Mouse (Mus musculus): ENCODE measurements around the gene Casp2. TPM values are rescaled to one million over a fixed set of nuclear protein-coding genes. Genes with fewer than 3 reads are reported as not detected.

Gene Casp2
- polyA plus RNA-seq (2014; fragmentation: Nextera tagmentation; extraction: Ambion mirVana), result 78.3 and 82.6 TPM in 2 replicates

DNA sequence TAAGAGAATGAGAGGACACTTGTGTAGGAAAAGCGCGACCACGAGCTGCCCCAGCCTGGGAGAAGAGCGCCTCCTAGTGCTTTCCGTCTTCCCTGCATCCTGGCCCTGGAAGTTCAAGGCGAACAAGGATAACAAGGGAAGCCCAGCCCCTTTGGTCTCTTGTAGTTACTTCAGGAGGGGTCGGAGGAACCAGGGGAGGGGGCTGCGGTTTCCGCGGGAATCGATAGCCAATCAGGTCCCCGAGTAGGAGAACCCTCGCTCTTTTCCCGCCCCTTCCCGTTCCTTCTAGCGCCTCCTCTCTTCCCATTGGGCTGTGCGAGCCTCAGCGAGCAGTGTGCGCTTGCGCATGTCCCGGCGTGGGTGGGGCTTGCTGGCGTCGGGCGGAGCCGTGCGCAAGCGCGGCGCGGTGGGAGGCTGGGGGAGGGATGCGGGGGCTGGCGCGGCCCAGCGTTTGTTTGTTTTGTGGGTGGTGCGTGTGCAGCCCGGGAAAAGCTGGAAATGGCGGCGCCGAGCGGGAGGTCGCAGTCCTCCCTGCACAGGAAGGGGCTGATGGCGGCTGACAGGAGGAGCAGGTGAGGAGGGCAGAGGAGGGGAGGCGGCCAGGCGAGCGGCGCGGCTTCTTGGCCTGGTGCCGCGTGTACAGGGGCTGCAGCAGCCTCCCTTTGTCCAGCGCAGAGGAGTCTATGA lies at the start of gene Casp2:
Gene Casp2 (plus strand): TSS at position 360 of the 687 bp plus-strand sequence.
- Histone ChIP-seq H3K27me3 (ENCODE audit: control insufficient read depth, insufficient read depth, low read length) (no peaks in the 10 kb centered on the region), H3K27ac (replicated peaks; ENCODE audit: low read depth, low read length) (peak within 1 kb of the TSS; percentile 68), H3K9me3 (ENCODE audit: control insufficient read depth, low read length) (no peaks in the 10 kb centered on the region), H3K4me1 (ENCODE audit: control insufficient read depth, insufficient read depth, low read length) (no peaks in the 10 kb centered on the region), H3K4me2 (ENCODE audit: low read depth, severe bottlenecking) (peak within 1 kb of the TSS; percentile 61), H3K36me3 (ENCODE audit: control insufficient read depth, insufficient read depth, low read length) (peaks cover 12% of the 10 kb centered on the region; the same call in 1 of the 2 replicates), H3K4me3 (ENCODE audit: low read depth, low read length) (peak within 1 kb of the TSS; percentile 56), H3K9ac (ENCODE audit: low read length) (peak within 1 kb of the TSS; percentile 91)
- ATAC-seq (ENCODE audit: insufficient number of reproducible peaks, low FRiP score, low TSS enrichment, low read depth), result peak; percentile 99
- under 1% methylated on average over 43 of the region's 51 CpGs for WGBS
- peak; percentile 97 for DNase-seq (ENCODE audit: low spot score)

GRCm38 (mm10) chr6:42215028-42215427 lies 49.8 kb upstream of the Casp2 start, which contains the start of gene Tas2r144:
TSS of gene Tas2r144 (plus strand) at chr6:42215328.
- H3K36me3 ChIP-seq (ENCODE audit: control insufficient read depth, insufficient read depth, low read length), result no peaks in the 10 kb centered on the region
- H3K4me3 ChIP-seq (ENCODE audit: low read depth, low read length), result no peak within 1 kb of the TSS
- ATAC-seq (ENCODE audit: insufficient number of reproducible peaks, low FRiP score, low TSS enrichment, low read depth) (no peak), DNase-seq (ENCODE audit: low spot score) (no peak)
- 85% methylated on average over 2 of the region's 2 CpGs for WGBS
- H3K9ac ChIP-seq (ENCODE audit: low read length), result no peak within 1 kb of the TSS
- no peaks in the 10 kb centered on the region for H3K4me1 ChIP-seq (ENCODE audit: control insufficient read depth, insufficient read depth, low read length)
- no peak within 1 kb of the TSS for H3K4me2 ChIP-seq (ENCODE audit: low read depth, severe bottlenecking)
- no peaks in the 10 kb centered on the region for H3K27me3 ChIP-seq (ENCODE audit: control insufficient read depth, insufficient read depth, low read length)
- H3K27ac ChIP-seq (replicated peaks; ENCODE audit: low read depth, low read length), result no peak within 1 kb of the TSS
- no peaks in the 10 kb centered on the region for H3K9me3 ChIP-seq (ENCODE audit: control insufficient read depth, low read length)

GRCm38 (mm10) chr6:42222286-42222685 lies 42.5 kb upstream of the Casp2 start:
- Histone ChIP-seq H3K4me2 (ENCODE audit: low read depth, severe bottlenecking) (no peak overlapping the region), H3K4me3 (ENCODE audit: low read depth, low read length) (no peak overlapping the region), H3K27me3 (ENCODE audit: control insufficient read depth, insufficient read depth, low read length) (no peaks in the 10 kb centered on the region), H3K9ac (ENCODE audit: low read length) (no peak overlapping the region), H3K9me3 (ENCODE audit: control insufficient read depth, low read length) (no peaks in the 10 kb centered on the region), H3K27ac (replicated peaks; ENCODE audit: low read depth, low read length) (no peak overlapping the region), H3K36me3 (ENCODE audit: control insufficient read depth, insufficient read depth, low read length) (no peaks in the 10 kb centered on the region), H3K4me1 (ENCODE audit: control insufficient read depth, insufficient read depth, low read length) (no peaks in the 10 kb centered on the region)
- ATAC-seq (ENCODE audit: insufficient number of reproducible peaks, low FRiP score, low TSS enrichment, low read depth), result no peak
- 73% methylated on average over 3 of the region's 3 CpGs for WGBS
- no peak for DNase-seq (ENCODE audit: low spot score)

DNA sequence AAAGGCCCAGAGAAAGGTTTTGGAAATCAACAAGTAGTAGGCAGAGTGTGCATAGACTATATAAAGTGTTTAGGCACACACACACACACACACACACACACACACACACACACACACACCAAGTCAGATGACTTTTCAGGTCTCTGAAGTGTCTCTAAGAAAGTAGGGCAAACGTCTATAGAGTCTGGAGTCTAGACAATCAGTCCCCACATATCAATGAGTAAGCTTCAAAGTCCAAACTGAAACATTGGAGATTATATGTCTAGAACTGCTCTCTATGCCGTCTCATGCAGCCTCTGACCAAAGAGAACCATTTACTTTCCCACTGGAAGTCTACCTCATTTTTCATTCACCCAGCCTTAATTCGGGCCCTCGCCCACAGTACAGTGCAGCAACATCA lies 39.7 kb upstream of the Casp2 start:
- no peak for ATAC-seq (ENCODE audit: insufficient number of reproducible peaks, low FRiP score, low TSS enrichment, low read depth)
- 74% methylated on average over 4 of the region's 4 CpGs for WGBS
- DNase-seq (ENCODE audit: low spot score), result no peak
- no peaks in the 10 kb centered on the region for H3K4me1 ChIP-seq (ENCODE audit: control insufficient read depth, insufficient read depth, low read length)
- no peak overlapping the region for H3K4me2 ChIP-seq (ENCODE audit: low read depth, severe bottlenecking)
- H3K9me3 ChIP-seq (ENCODE audit: control insufficient read depth, low read length), result no peaks in the 10 kb centered on the region
- no peaks in the 10 kb centered on the region for H3K36me3 ChIP-seq (ENCODE audit: control insufficient read depth, insufficient read depth, low read length)
- H3K4me3 ChIP-seq (ENCODE audit: low read depth, low read length), result no peak overlapping the region
- H3K27ac ChIP-seq (replicated peaks; ENCODE audit: low read depth, low read length), result no peak overlapping the region
- no peaks in the 10 kb centered on the region for H3K27me3 ChIP-seq (ENCODE audit: control insufficient read depth, insufficient read depth, low read length)
- H3K9ac ChIP-seq (ENCODE audit: low read length), result no peak overlapping the region

DNA sequence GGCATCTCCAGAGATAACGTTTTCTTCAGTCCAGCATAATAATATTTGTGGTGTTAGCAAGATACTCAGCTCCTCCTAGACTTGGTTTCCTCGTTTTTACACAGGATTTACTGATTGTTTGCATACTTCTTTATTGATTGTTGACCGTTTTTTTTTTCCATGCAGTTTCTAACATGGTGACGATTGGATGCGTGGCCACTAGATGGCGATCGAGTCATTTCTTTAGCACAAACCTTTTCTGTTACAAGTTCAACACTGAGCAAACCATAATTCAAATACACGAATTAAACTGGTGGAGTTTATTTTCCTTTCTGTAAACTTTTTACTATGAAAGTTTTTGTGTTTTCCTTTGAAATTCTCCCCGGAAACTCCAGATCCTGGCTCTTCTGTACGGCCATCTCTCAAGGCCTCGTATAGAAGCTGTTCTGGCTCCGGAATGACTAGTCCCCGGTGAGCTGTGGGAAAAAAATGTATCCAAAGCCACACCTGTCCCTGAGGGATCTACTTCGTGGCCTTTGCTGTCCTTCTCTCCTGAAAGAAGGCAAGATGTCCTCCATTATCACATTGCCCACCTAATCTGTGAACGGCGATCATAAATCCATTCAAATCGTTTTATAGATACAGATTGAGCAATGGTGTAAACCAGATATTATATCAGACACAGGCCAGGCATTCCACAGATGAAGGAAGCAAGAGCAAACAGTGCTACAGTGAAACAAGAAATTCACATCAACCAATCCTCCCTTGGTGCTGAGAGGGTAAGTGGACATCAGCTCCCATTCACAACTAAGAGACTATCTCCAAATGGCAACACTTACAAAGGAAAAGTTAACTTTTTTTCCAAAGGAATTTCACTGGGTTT lies 37.3 kb upstream of the Casp2 start:
- 35% methylated on average over 17 of the region's 17 CpGs for WGBS
- no peaks in the 10 kb centered on the region for H3K4me1 ChIP-seq (ENCODE audit: control insufficient read depth, insufficient read depth, low read length)
- peak; percentile 83 for DNase-seq (ENCODE audit: low spot score)
- no peak overlapping the region for H3K27ac ChIP-seq (replicated peaks; ENCODE audit: low read depth, low read length)
- H3K4me2 ChIP-seq (ENCODE audit: low read depth, severe bottlenecking), result no peak overlapping the region
- no peak for ATAC-seq (ENCODE audit: insufficient number of reproducible peaks, low FRiP score, low TSS enrichment, low read depth)
- H3K9me3 ChIP-seq (ENCODE audit: control insufficient read depth, low read length), result no peaks in the 10 kb centered on the region
- no peaks in the 10 kb centered on the region for H3K36me3 ChIP-seq (ENCODE audit: control insufficient read depth, insufficient read depth, low read length)
- no peaks in the 10 kb centered on the region for H3K27me3 ChIP-seq (ENCODE audit: control insufficient read depth, insufficient read depth, low read length)
- no peak overlapping the region for H3K9ac ChIP-seq (ENCODE audit: low read length)
- no peak overlapping the region for H3K4me3 ChIP-seq (ENCODE audit: low read depth, low read length)

- no peaks in the 10 kb centered on the region for H3K9me3 ChIP-seq (ENCODE audit: control insufficient read depth, low read length)
- H3K4me1 ChIP-seq (ENCODE audit: control insufficient read depth, insufficient read depth, low read length), result no peaks in the 10 kb centered on the region
- no peak for ATAC-seq (ENCODE audit: insufficient number of reproducible peaks, low FRiP score, low TSS enrichment, low read depth)
- no peak overlapping the region for H3K4me2 ChIP-seq (ENCODE audit: low read depth, severe bottlenecking)
- WGBS, result 66% methylated on average over 4 of the region's 4 CpGs
- no peak overlapping the region for H3K4me3 ChIP-seq (ENCODE audit: low read depth, low read length)
- H3K36me3 ChIP-seq (ENCODE audit: control insufficient read depth, insufficient read depth, low read length), result no peaks in the 10 kb centered on the region
- no peaks in the 10 kb centered on the region for H3K27me3 ChIP-seq (ENCODE audit: control insufficient read depth, insufficient read depth, low read length)
- no peak for DNase-seq (ENCODE audit: low spot score)
- no peak overlapping the region for H3K27ac ChIP-seq (replicated peaks; ENCODE audit: low read depth, low read length)
- no peak overlapping the region for H3K9ac ChIP-seq (ENCODE audit: low read length)
Observed at GRCm38 (mm10) chr6:42229610-42230009, 35.2 kb upstream of the Casp2 start.

GRCm38 (mm10) chr6:42231191-42231590 lies 33.6 kb upstream of the Casp2 start:
- no peak for DNase-seq (ENCODE audit: low spot score)
- Histone ChIP-seq H3K27ac (replicated peaks; ENCODE audit: low read depth, low read length) (no peak overlapping the region), H3K36me3 (ENCODE audit: control insufficient read depth, insufficient read depth, low read length) (no peaks in the 10 kb centered on the region), H3K4me3 (ENCODE audit: low read depth, low read length) (no peak overlapping the region), H3K4me1 (ENCODE audit: control insufficient read depth, insufficient read depth, low read length) (no peaks in the 10 kb centered on the region), H3K9ac (ENCODE audit: low read length) (no peak overlapping the region), H3K9me3 (ENCODE audit: control insufficient read depth, low read length) (no peaks in the 10 kb centered on the region), H3K4me2 (ENCODE audit: low read depth, severe bottlenecking) (no peak overlapping the region), H3K27me3 (ENCODE audit: control insufficient read depth, insufficient read depth, low read length) (no peaks in the 10 kb centered on the region)
- WGBS, result 97% methylated on average over 3 of the region's 3 CpGs
- ATAC-seq (ENCODE audit: insufficient number of reproducible peaks, low FRiP score, low TSS enrichment, low read depth), result no peak

- Histone ChIP-seq H3K4me1 (ENCODE audit: control insufficient read depth, insufficient read depth, low read length) (no peaks in the 10 kb centered on the region), H3K4me2 (ENCODE audit: low read depth, severe bottlenecking) (no peak overlapping the region), H3K27ac (replicated peaks; ENCODE audit: low read depth, low read length) (no peak overlapping the region), H3K9ac (ENCODE audit: low read length) (no peak overlapping the region), H3K4me3 (ENCODE audit: low read depth, low read length) (no peak overlapping the region), H3K36me3 (ENCODE audit: control insufficient read depth, insufficient read depth, low read length) (no peaks in the 10 kb centered on the region), H3K27me3 (ENCODE audit: control insufficient read depth, insufficient read depth, low read length) (no peaks in the 10 kb centered on the region), H3K9me3 (ENCODE audit: control insufficient read depth, low read length) (no peaks in the 10 kb centered on the region)
- WGBS, result 76% methylated on average over 6 of the region's 6 CpGs
- ATAC-seq (ENCODE audit: insufficient number of reproducible peaks, low FRiP score, low TSS enrichment, low read depth), result no peak
- DNase-seq (ENCODE audit: low spot score), result no peak
Observed at GRCm38 (mm10) chr6:42237276-42237805, 27.4 kb upstream of the Casp2 start.

Data from limb, embryonic 11.5 days (tissue).